Mouse (Mus musculus): ENCODE results near the gene Ttc27. TPM values are rescaled to one million over a fixed set of nuclear protein-coding genes. Genes with fewer than 3 reads are reported as not detected.
A peak's percentile ranks its signal among the peaks of the same experiment; 100 is the strongest.
"Not testable (repeated sequence)": the region's sequence is repeated elsewhere in the genome, so short reads cannot be mapped to it uniquely, and the experiment has no call there.

Gene Ttc27
- polyA plus RNA-seq (2015; fragmentation: Nextera tagmentation; extraction: Ambion mirVana), result 10.9 and 11.0 TPM in 2 replicates

DNA sequence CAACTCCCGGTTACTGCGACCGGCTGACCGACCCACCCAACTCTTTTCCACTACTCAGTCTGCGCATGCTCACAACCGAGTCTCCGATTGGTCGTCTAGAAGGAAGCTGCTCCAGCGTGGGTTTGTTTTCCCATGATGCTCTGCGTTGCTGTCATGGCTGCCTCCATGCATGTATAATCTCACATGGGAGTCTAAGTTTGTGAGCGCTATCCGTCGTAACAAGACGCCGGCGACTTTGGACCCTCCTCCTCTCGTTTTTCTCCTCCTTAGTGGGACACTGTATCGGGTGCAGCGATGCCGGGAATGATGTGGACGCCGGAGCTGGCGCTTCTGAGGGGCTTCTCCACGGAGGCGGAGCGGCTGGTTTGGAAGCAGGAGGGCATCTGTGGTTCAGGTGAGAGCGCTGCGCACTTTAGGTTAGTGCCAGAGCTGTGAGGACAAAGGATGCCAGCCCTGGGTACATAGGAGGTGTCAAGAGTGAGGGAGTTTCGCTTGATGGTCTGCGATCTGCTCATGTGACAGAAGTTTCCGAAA is at the start of gene Ttc27:
Ttc27 (plus strand) TSS at position 115 of the 534 bp plus-strand sequence.
- Histone ChIP-seq H3K27me3 (no peaks in the 10 kb centered on the region), H3K27ac (replicated peaks) (peak within 1 kb of the TSS; percentile 29)

DNA sequence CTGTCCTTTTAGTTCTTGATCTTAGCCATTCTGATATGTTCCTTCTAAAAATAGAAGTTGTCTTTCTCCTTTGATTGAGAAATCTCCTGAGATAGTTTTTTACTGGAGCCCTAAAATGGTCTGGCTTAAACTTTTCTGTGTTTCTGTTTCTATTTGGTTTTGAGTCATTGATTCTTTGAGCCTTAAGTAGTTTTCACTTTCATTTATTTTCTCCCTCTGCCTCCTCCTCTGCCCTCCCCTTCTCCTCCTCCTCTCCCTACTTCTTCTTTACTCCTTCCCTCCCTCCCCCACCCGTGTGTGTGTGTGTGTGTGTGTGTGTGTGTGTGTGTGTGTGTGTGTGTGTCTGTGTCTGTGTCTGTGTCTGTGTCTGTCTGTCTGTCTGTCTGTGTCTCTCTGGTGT is 49.5 kb upstream of the Ttc27 start:
- H3K27ac ChIP-seq (replicated peaks), result no peak overlapping the region
- 67% methylated on average over 1 of the region's 1 CpGs for WGBS (ENCODE audit: insufficient replicate concordance)
- no peak overlapping the region for H3K4me2 ChIP-seq
- no peak overlapping the region for H3K9ac ChIP-seq
- H3K36me3 ChIP-seq (replicated peaks), result peaks cover 62% of the 10 kb centered on the region
- no peak overlapping the region for H3K4me3 ChIP-seq (replicated peaks)
- H3K27me3 ChIP-seq, result no peaks in the 10 kb centered on the region
- no peak for ATAC-seq (ENCODE audit: insufficient read depth)
- no peaks in the 10 kb centered on the region for H3K9me3 ChIP-seq (replicated peaks)
- no peaks in the 10 kb centered on the region for H3K4me1 ChIP-seq (replicated peaks)

More for the DNA sequence above, at the start of gene Ttc27:
- H3K36me3 ChIP-seq (replicated peaks), result peaks cover 16% of the 10 kb centered on the region; the same call in 1 of the 2 replicates
- peak within 1 kb of the TSS; percentile 69 for H3K4me3 ChIP-seq (replicated peaks)
- H3K9me3 ChIP-seq (replicated peaks), result no peaks in the 10 kb centered on the region
- ATAC-seq (ENCODE audit: insufficient read depth), result peak; percentile 77
- peak within 1 kb of the TSS; percentile 88 for H3K4me2 ChIP-seq
- peak within 1 kb of the TSS; percentile 56 for H3K9ac ChIP-seq
- under 1% methylated on average over 31 of the region's 31 CpGs for WGBS (ENCODE audit: insufficient replicate concordance)
- peaks cover 14% of the 10 kb centered on the region for H3K4me1 ChIP-seq (replicated peaks)

DNA sequence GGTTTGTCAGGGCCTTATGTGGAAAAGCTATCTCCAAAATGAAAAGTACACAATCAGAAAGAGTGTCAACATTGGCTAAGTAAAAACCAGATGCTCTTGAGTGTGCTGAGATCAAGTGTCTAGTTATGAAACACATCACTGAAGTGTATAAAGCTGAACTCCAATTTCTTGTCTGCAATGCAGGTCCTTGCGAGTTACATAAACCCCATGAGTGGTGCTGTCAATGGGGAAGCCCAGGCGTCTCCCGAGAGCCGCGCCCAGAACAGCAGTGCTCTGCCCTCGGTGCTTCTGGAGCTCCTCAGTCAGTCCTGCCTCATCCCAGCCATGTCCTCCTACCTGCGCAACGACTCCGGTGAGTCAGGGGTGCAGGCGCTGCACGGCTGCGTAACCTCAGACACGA is 47.5 kb upstream of the Ttc27 start:
- Histone ChIP-seq H3K9me3 (replicated peaks) (no peaks in the 10 kb centered on the region), H3K4me2 (no peak overlapping the region), H3K27me3 (no peaks in the 10 kb centered on the region), H3K27ac (replicated peaks) (no peak overlapping the region), H3K4me3 (replicated peaks) (no peak overlapping the region), H3K4me1 (replicated peaks) (no peaks in the 10 kb centered on the region), H3K36me3 (replicated peaks) (peaks cover 53% of the 10 kb centered on the region), H3K9ac (no peak overlapping the region)
- ATAC-seq (ENCODE audit: insufficient read depth), result no peak
- 87% methylated on average over 13 of the region's 13 CpGs for WGBS (ENCODE audit: insufficient replicate concordance)

DNA sequence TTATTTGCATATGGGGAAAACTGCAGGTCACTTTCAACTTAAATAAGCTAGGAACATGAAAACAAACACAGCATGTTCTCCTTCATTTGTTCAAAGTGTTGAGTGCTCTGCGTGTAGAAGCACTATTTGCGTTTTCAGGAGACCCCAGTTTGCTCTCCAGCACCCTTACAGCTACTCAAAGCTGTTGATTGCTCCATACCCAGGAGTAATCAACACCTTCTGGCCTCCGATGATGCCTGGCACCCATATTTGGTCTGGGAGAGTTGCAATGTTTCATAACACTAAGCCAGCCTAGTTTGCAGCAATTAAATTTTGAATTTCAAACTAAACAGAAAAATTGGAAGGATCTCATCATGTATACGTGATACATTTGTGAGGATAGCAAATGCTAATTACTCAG is 45.1 kb upstream of the Ttc27 start:
- Histone ChIP-seq H3K9me3 (replicated peaks) (no peaks in the 10 kb centered on the region), H3K4me1 (replicated peaks) (no peaks in the 10 kb centered on the region), H3K27me3 (no peaks in the 10 kb centered on the region), H3K9ac (no peak overlapping the region), H3K4me2 (no peak overlapping the region), H3K27ac (replicated peaks) (no peak overlapping the region), H3K4me3 (replicated peaks) (no peak overlapping the region), H3K36me3 (replicated peaks) (peaks cover 64% of the 10 kb centered on the region)
- WGBS (ENCODE audit: insufficient replicate concordance), result 76% methylated on average over 4 of the region's 4 CpGs
- no peak for ATAC-seq (ENCODE audit: insufficient read depth)

DNA sequence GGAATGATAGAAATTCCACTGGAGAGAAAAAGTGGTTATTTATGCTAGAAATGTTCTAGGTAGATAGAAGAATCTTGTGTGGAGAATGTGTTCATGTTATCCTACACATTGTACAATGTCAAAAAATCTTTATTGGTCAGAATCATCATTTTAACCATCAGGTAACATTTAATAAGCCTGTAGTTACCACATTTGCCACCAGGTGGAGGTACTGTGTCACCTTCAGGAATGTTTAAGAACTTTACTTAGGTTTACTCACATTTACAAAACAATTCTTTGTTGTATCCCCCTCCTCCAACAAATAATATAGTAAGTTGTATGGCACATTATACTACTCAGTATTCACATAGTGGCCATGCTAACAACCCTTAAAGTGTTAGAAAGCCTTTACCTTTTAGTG is 44.3 kb upstream of the Ttc27 start:
- no peak overlapping the region for H3K4me2 ChIP-seq
- ATAC-seq (ENCODE audit: insufficient read depth), result no peak
- H3K9me3 ChIP-seq (replicated peaks), result no peaks in the 10 kb centered on the region
- H3K27ac ChIP-seq (replicated peaks), result no peak overlapping the region
- no peak overlapping the region for H3K4me3 ChIP-seq (replicated peaks)
- no peaks in the 10 kb centered on the region for H3K27me3 ChIP-seq
- no peak overlapping the region for H3K9ac ChIP-seq
- H3K36me3 ChIP-seq (replicated peaks), result peaks cover 70% of the 10 kb centered on the region
- no peaks in the 10 kb centered on the region for H3K4me1 ChIP-seq (replicated peaks)

DNA sequence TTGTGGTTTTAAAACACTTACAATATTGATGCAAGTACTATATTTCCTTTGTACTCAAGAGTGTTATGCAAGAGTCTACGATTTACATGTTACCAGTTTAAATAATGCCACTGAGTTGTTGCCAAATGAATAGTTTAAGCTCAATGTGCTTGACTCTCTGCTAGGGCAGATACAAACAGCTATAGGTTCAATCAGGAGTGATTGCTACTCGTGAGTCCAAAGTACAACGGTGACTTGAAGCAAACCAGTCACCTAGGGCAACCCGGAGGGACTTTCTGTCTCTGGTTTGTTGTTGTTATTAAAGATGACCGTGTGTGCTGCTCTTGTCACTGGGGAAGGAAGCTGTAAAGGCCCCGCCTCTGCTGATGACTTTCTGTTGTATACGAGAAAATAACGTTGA is 39.5 kb upstream of the Ttc27 start:
- no peak for ATAC-seq (ENCODE audit: insufficient read depth)
- peaks cover 48% of the 10 kb centered on the region for H3K36me3 ChIP-seq (replicated peaks)
- no peak overlapping the region for H3K4me2 ChIP-seq
- H3K9me3 ChIP-seq (replicated peaks), result no peaks in the 10 kb centered on the region
- WGBS (ENCODE audit: insufficient replicate concordance), result 72% methylated on average over 8 of the region's 8 CpGs
- no peak overlapping the region for H3K27ac ChIP-seq (replicated peaks)
- H3K4me1 ChIP-seq (replicated peaks), result no peaks in the 10 kb centered on the region
- H3K9ac ChIP-seq, result no peak overlapping the region
- H3K4me3 ChIP-seq (replicated peaks), result no peak overlapping the region
- no peaks in the 10 kb centered on the region for H3K27me3 ChIP-seq

DNA sequence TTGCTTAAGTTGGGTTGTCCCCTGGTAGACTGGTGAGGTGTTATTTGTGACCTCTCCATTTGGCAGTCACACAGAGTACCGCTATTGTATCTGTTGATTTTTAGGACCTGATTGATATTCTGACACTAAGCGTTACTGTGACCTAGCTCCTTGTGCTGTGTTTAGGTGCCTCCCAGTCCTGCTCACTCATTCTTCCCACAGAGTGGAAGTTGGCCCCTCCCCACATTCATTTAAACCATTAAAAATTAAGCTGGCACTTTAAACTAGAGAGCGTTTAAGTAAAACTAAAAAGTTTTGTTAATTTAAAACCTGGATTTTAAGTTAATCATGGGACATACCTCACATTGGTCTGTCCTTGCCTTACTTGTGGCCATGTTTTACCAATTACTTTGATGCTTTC is 32.6 kb upstream of the Ttc27 start:
- H3K27me3 ChIP-seq, result no peaks in the 10 kb centered on the region
- no peak overlapping the region for H3K27ac ChIP-seq (replicated peaks)
- H3K36me3 ChIP-seq (replicated peaks), result peaks cover 36% of the 10 kb centered on the region
- H3K4me1 ChIP-seq (replicated peaks), result no peaks in the 10 kb centered on the region
- ATAC-seq (ENCODE audit: insufficient read depth), result no peak
- no peak overlapping the region for H3K4me3 ChIP-seq (replicated peaks)
- H3K9me3 ChIP-seq (replicated peaks), result no peaks in the 10 kb centered on the region
- H3K9ac ChIP-seq, result no peak overlapping the region
- 86% methylated on average over 3 of the region's 3 CpGs for WGBS (ENCODE audit: insufficient replicate concordance)
- no peak overlapping the region for H3K4me2 ChIP-seq

DNA sequence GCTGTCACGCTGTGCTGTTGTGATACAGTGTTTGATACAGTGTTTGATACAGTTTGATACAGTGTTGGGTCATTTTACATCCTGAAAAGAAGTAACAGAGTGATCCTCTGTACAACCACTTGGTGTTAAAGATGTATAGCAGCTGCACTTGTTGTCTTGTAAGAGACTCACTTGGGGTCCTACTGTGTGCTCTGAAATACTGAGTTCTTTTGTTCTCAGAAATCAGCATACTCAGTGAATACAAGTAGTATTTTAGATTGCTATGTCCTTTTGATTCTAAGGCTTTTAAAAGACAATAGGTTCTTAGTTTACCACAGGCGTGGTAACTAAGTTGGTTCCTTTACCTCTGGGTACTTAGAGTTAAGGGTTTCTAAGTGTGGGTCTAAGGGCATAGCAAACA is 29.0 kb upstream of the Ttc27 start:
- no peaks in the 10 kb centered on the region for H3K4me1 ChIP-seq (replicated peaks)
- H3K9ac ChIP-seq, result no peak overlapping the region
- no peak overlapping the region for H3K4me2 ChIP-seq
- no peak for ATAC-seq (ENCODE audit: insufficient read depth)
- H3K4me3 ChIP-seq (replicated peaks), result no peak overlapping the region
- no peaks in the 10 kb centered on the region for H3K27me3 ChIP-seq
- no peak overlapping the region for H3K27ac ChIP-seq (replicated peaks)
- no peaks in the 10 kb centered on the region for H3K9me3 ChIP-seq (replicated peaks)
- peaks cover 57% of the 10 kb centered on the region for H3K36me3 ChIP-seq (replicated peaks)
- WGBS (ENCODE audit: insufficient replicate concordance), result 81% methylated on average over 2 of the region's 2 CpGs

DNA sequence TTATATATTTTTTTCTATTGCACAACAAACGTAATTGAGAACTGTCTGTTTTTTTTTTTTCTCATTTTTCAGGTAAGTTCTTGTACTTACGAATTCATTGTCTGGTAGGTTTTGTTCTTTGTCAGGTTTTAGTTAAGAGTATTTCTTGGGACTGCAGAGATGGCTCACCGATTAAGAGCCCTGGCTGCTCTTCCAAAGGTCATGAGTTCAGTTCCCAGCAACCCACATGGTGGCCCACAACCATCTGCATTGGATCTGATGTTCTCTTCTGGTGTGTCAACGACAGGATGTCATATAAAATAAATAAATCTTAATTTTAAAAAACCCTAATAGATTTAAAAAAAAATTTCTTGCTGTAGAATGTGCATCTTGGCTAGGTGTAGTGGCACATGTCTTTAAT is 28.1 kb upstream of the Ttc27 start:
- H3K4me1 ChIP-seq (replicated peaks), result no peaks in the 10 kb centered on the region
- no peak for ATAC-seq (ENCODE audit: insufficient read depth)
- 79% methylated on average over 4 of the region's 4 CpGs for WGBS (ENCODE audit: insufficient replicate concordance)
- peaks cover 57% of the 10 kb centered on the region for H3K36me3 ChIP-seq (replicated peaks)
- H3K27ac ChIP-seq (replicated peaks), result no peak overlapping the region
- no peaks in the 10 kb centered on the region for H3K27me3 ChIP-seq
- no peak overlapping the region for H3K9ac ChIP-seq
- H3K4me2 ChIP-seq, result no peak overlapping the region
- H3K9me3 ChIP-seq (replicated peaks), result no peaks in the 10 kb centered on the region
- H3K4me3 ChIP-seq (replicated peaks), result no peak overlapping the region

DNA sequence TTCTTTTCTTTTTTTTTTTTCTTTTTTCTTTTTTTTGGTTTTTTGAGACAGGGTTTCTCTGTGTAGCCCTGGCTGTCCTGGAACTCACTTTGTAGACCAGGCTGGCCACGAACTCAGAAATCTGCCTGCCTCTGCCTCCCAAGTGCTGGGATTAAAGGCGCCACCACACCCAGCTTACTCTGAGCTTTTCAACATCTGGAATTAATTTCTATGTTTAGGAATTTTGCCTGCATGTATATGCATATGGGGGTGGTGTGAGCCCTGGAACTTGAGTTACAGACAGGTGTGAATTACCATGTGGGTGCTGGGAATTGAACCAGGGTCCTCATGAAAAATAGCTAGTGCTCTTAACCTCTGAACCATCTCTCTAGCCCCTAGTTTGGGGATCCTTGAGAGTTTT is 15.9 kb upstream of the Ttc27 start:
- not testable (repeated sequence) for H3K4me2 ChIP-seq; H3K27me3 ChIP-seq; H3K4me3 ChIP-seq (replicated peaks); H3K9ac ChIP-seq; H3K27ac ChIP-seq (replicated peaks); H3K4me1 ChIP-seq (replicated peaks); H3K9me3 ChIP-seq (replicated peaks); ATAC-seq (ENCODE audit: insufficient read depth)
- WGBS (ENCODE audit: insufficient replicate concordance), result 80% methylated on average over 2 of the region's 2 CpGs
- H3K36me3 ChIP-seq (replicated peaks), result peaks cover 70% of the 10 kb centered on the region

DNA sequence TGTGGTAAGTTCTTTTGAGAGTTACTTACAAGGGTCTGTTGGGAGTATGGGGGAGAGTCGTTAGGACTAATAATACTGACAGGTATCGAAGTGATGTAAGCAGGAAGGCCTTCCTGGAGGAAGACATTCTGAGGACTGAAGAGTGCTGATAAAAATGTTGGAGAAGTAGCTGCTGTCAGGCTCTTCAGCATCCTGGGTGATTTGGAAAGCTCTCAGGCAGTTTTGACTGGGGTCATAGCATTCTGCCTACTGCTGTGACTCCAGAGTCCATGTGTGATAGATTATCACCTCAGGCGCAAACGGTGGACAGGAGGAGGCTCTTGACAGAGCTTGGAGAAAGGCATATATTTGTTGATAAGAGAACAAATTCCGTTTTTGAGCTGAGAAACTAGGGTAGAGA is 12.1 kb upstream of the Ttc27 start:
- H3K27ac ChIP-seq (replicated peaks), result no peak overlapping the region
- H3K4me3 ChIP-seq (replicated peaks), result no peak overlapping the region
- H3K9ac ChIP-seq, result no peak overlapping the region
- H3K27me3 ChIP-seq, result no peaks in the 10 kb centered on the region
- peaks cover 32% of the 10 kb centered on the region for H3K36me3 ChIP-seq (replicated peaks)
- H3K4me1 ChIP-seq (replicated peaks), result peaks cover 2% of the 10 kb centered on the region; the same call in 1 of the 2 replicates
- H3K9me3 ChIP-seq (replicated peaks), result no peaks in the 10 kb centered on the region
- H3K4me2 ChIP-seq, result no peak overlapping the region
- WGBS (ENCODE audit: insufficient replicate concordance), result 52% methylated on average over 5 of the region's 5 CpGs
- no peak for ATAC-seq (ENCODE audit: insufficient read depth)

DNA sequence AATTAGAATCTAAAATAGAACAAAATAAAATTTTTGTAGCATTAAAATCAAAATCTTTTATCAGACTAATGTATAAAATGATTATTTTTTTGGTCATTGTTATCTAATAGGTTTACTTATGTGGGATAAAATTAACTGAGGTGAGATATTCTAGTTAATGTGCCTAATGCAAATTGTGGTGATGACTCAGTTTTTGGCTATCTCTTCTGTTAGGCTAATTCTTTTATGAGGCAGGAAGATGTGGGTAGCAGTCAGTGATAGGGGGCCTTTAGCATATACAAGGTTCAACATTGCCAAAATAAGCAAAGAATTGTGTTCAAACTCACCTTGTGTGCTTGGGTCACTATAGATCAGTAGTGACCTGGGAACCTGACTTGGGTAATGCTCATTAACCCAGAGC is 10.9 kb upstream of the Ttc27 start:
- no peaks in the 10 kb centered on the region for H3K27me3 ChIP-seq
- peaks cover 9% of the 10 kb centered on the region for H3K4me1 ChIP-seq (replicated peaks)
- H3K4me3 ChIP-seq (replicated peaks), result no peak overlapping the region
- peaks cover 22% of the 10 kb centered on the region for H3K36me3 ChIP-seq (replicated peaks)
- no peak for ATAC-seq (ENCODE audit: insufficient read depth)
- no peak overlapping the region for H3K4me2 ChIP-seq
- H3K27ac ChIP-seq (replicated peaks), result no peak overlapping the region
- H3K9ac ChIP-seq, result no peak overlapping the region
- no peaks in the 10 kb centered on the region for H3K9me3 ChIP-seq (replicated peaks)
